Mouse (Mus musculus) heart, adult 18-20 months (tissue): ENCODE data around the gene Dnajc12. TPM values are rescaled to one million over a fixed set of nuclear protein-coding genes. Genes with fewer than 3 reads are reported as not detected.
A peak's percentile ranks its signal among the peaks of the same experiment; 100 is the strongest.
"Not testable (repeated sequence)": the region's sequence is repeated elsewhere in the genome, so short reads cannot be mapped to it uniquely, and the experiment has no call there.

ENCODE experiments used
- DNase-seq, 2 experiments: peaks; one replicate each; pipeline ENCODE4 v3.0.0; 2021 to 2022; ENCODE audit warnings: mixed read lengths in 1 of 2
- total RNA-seq, 2 experiments: library from RNA; stranded (reverse); gene quantifications; 2 replicates each; pipeline ENCODE4 v1.2.3; 2021

Gene Dnajc12
- total RNA-seq, 2 experiments from 2014 or later, result 14.2 to 15.5 TPM

DNA sequence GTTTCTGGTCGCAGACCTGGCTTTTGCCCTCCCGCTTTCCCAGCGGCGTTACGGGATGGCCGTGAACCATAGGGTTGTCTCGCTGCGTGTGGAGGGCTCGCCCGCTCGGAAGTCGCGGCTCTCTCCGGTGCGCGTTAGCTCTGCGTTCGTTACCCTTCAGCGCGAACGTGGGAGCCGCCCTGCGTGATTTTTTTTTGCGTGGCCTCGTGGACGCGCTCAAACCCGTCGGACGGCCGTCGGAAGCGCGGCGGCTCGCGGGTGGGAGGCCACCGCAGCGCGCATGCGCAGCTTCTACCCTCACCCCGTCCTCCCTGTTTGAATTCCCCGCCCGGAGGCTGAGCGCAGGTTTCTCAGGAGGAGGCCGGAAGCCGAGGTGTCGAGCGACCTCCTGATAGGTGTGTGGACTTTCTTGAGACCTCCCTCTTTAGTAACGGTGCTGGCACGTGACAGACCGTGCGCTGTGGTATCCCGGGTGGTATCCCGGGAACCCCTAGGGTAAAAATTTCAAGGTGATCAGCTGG, 47.6 kb downstream of the Dnajc12 start, which contains the start of gene Ctnna3:
Ctnna3 (plus strand) TSS at position 314 of the 521 bp plus-strand sequence.
- DNase-seq, result peak; percentile 88 to 92

DNA sequence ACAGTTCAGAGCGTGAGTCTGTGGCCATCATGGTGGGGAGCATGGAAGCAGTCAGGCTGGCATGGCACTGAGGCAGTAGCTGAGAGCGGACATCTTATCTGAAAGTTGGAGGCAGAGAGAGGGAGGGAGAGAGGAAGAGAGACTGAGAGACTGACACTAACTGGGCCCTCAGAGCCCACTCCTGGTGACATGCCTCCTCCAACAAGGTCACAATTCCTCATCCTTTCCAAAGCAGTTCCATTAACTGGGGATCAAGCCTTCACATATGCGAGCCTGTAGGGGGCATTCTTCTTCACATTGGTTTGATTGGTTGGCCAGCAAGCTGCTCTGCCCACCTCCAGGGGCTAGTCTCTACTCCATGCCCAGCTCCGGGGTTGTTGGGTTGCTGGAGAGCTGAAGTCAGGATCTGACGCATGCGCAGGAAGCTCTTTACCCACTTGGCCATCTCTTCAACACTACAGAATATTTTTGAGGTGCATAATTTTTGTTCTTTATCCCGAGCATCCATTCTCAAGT, 49.0 kb downstream of the Dnajc12 start:
- no peak for DNase-seq

DNA sequence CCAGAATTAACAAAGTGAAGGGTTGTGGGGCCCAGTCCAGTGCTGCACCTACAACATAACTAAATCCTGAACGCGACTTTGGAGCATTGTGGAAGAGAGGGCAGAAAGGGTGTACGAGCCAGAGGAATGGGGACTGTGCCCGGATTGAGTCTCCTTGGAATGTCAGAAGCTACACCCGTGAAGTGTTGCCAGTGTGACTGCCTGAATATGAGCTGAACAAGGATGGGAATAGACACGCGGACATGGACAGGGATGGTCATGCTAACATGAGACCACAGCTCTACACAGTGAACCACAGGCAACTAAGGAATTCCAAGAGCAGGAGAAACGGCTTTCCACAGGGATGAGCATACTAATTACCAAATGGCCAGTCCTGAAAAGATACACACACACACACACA, 49.9 kb downstream of the Dnajc12 start:
- no peak for DNase-seq

DNA sequence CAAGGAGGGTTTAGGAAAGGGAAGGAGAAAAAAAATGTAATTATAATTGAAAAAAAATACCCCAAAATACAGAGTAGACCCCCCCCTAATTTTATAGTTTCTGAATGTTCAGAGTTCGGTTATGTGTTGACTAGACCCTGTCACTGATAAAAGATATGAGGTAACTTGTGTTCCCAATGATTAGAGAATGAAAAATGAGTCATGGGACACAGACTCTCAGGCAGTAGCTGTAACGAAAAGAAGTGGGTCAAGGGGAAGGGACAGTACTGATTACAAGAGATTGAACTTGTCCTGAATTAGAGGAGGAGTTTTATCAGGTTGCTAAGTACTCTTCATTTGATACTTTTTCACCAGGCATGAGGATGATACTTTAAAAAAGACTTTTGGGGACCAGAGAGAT, 50.6 kb downstream of the Dnajc12 start:
- DNase-seq, result no peak

DNA sequence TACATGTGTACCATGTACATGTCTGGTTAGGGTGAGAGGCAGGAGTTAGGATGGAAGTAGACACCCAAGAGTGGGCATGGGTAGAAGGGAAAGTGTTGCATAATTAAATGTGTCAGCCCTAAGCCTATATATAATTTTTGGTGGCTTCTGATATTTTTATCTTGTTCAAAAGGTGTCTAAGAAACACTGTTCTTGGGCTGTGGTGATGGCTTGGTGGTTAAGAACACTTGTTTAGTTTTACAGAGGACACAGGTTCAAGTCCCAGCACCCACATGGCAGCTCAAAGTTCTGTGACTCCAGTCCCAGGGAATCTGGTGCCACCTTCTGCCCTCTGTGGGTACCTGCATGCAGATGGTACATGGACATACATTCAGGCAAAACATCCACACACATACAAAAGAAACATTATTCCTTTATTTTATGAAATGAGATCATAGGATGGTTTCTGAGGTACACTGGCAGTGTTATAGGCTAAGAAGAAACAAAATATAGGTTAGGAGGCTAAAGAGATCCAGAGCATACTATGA, 56.6 kb downstream of the Dnajc12 start:
- DNase-seq, result no peak

DNA sequence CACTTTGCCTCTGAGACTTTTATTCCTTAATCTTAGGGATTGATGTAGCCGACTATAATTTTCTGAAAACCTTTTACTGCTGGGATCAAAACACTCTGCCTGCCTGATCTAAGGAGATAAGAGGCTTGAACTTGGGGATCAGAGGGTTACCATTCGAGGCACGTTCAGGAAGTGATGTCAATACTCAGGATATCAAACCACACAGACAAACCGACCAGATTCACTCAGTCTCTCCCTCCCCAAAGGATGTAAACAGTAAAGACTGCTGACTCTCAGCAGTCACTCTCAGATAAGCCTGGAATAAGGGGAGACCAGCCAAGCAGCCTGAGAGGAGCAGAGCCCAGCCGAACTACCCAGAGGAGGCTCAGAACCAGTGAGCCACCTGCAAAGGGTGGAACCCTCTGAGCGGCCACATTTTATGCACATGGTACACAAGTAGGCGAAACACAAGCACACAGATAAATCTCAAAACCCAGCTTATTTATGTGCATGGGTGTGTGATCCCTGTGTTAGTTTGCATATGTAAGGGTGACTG, 57.5 kb downstream of the Dnajc12 start:
- DNase-seq, result no peak

DNA sequence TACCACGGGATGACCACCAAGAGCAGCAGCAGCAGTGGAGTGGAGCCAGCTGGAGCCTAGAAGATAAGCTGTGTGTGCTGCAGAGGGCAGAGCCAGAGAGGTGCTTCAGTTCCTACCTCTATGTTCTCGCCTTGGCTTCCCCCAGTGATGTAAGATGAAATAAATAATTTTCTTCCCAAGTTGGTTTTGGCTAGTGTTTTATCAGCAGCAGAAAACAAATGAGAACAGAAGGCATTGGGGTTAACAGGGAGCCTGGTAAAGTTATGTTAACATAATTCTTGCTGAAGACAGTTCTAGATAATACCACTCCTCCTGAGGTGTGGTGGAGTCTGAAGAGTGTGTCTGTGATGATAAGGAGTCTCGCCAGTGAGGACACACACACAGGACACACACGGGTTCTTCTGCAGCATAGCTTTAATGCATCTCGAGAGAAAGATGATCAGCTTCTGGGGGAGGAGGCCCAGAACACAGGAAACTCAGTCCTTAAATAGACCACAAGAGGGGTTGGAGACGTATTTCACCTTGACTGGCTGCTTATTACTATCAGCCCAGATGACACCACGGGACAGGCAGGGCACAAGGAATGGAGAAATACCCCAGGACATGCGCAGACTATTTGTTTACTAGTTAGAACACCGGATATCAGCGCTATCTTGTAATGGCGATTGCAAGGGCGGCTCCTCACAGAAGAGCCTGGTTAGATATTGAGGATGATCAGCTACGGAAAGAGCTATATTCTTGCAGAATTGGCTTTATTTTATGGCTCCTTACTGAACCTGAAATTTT, 62.6 kb downstream of the Dnajc12 start:
- DNase-seq, result not testable (repeated sequence)

DNA sequence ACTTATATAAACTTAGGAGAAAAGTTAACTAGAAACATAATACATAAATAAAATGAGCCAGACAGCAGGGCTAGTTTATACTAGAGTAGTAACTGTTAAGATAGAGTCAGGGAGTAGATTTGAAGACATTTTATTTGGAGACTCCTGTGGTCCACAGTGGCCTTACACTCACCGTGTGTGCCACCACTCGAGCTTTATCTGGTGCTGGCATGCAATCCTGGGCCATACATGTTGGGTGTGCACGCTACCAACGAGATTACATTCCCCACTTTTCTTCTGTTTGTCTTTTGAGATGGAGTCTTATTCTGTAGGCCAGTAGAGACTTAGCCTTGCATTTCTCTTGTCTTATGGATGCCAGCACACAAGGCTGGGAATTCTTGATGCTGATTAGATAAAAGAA, 71.7 kb downstream of the Dnajc12 start:
- DNase-seq, result no peak

DNA sequence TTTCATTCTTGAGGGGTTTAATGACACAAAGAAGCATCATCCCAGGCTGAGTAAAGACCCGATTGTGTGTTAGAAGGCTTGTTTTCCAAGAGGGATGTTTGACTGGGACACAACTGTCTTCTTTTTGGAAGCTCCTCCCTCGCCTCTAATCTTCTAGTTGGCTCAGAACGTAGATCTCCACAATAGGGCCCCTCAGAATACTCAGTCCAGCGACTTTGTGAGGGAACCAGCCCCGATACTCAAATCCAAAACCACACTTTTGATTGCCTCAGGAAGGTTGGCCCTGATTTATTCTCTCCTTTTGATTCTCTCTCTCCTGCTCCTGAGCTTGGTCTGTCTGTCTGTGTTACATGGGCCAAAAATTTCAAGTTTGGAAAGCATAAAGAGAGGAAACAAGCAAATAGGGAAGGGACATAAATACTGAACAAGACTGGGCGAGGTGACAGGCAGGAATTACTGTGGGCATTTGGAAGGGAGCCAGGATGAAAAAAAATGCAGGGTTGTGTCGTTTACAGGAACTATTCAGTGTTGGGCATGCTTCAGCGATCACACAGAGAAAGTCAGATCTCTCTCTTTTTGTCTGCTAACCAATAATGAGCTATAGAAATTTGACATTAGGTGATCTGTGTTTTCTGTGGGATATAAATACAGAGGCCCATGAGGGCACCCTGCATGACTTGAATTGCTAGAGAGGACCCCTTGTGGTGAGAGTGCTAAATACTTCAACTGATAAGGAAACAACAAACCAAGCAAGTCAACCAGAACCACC, 73.1 kb downstream of the Dnajc12 start:
- no peak for DNase-seq

DNA sequence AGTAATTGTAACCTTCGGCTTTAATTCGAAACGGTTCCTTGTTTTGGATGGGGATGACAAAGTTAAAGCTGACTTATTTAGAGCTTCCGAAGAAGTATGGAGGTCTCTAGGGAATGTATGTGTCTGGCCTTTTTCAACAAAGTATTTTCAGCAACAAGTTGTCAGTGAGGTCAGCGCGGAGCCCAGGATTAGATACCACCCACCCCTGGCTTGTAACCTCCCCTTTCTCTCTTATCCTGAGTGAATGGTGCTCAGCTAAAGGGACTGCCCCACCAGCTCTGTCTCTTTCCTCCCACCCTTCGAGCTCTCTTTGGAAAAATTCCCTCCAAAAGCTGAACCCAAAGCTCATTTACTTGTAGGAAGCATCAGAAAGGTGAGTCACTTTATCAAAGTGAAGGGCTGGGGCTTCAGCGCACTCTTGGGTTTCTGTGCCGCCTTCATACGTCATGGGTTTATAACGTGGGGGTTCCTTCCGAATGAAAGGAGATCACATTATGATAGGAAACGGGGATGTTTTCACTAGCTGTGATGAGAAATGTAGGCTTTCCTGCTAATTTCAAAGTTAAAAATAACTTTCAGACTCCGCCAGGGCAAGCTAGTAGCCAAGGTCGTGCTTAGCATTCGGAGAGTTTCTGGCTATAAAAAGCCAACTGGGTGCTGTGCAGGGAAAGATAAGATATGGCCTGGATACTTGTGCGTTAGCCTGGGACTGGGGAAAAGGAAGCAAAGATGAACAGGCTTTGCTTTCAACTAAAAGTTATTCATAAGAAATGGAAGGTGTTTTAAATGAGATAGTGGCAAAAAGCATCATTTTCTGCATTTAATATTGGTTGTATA, 75.3 kb downstream of the Dnajc12 start:
- DNase-seq, result peak; percentile 54 to 60

Other genes with a start within 250 kb of the Dnajc12 start
- gene Mypn, start 178.5 kb upstream of the Dnajc12 start, total RNA-seq, result 100 to 1,000 TPM in 1 of 2 experiments, 10 to 100 TPM in 1; 94.1 to 106 TPM
- gene Herc4, start 138.6 kb upstream of the Dnajc12 start, total RNA-seq, result 10 to 100 TPM; 33.5 to 36.3 TPM
- gene Sirt1, start 739 bp upstream of the Dnajc12 start, total RNA-seq, result 10 to 100 TPM; 10.0 to 12.5 TPM
- gene Gm7075, start 39.3 kb downstream of the Dnajc12 start, total RNA-seq, result not detected
- 10 to 100 TPM; 50.1 to 53.2 TPM for gene Ctnna3, start 47.7 kb downstream of the Dnajc12 start, total RNA-seq